Mouse (Mus musculus) thymus, adult 18-20 months (tissue): ENCODE data around the gene Cenpa.
A peak's percentile ranks its signal among the peaks of the same experiment; 100 is the strongest.

Experiments used
- DNase-seq, 2 experiments: peaks; one replicate each; pipeline ENCODE4 v3.0.0; 2022; ENCODE audit warnings: mixed read lengths in 2 of 2

Gene Cenpa

GRCm38 (mm10) chr5:30666391-30667195, at the start of gene Cenpa:
Cenpa (plus strand) TSS chr5:30666777.
- peak; percentile 72 to 90 for DNase-seq

GRCm38 (mm10) chr5:30617357-30617756, 49.2 kb upstream of the Cenpa start:
- DNase-seq = no peak

- no peak for DNase-seq
Observed at GRCm38 (mm10) chr5:30617851-30618250, 48.7 kb upstream of the Cenpa start.

GRCm38 (mm10) chr5:30618376-30619003, 48.1 kb upstream of the Cenpa start:
- DNase-seq = no peak

- no peak for DNase-seq
Observed at GRCm38 (mm10) chr5:30619211-30619610, 47.4 kb upstream of the Cenpa start.

GRCm38 (mm10) chr5:30620567-30620966, 46.0 kb upstream of the Cenpa start:
- DNase-seq = no peak

GRCm38 (mm10) chr5:30621211-30621790, 45.3 kb upstream of the Cenpa start:
- no peak for DNase-seq

- no peak for DNase-seq
Observed at GRCm38 (mm10) chr5:30621844-30622176, 44.8 kb upstream of the Cenpa start.

GRCm38 (mm10) chr5:30622177-30622840, 44.3 kb upstream of the Cenpa start:
- no peak for DNase-seq

GRCm38 (mm10) chr5:30622841-30623185, 43.8 kb upstream of the Cenpa start:
- DNase-seq = no peak

- no peak for DNase-seq
Observed at GRCm38 (mm10) chr5:30623380-30623779, 43.2 kb upstream of the Cenpa start.

- DNase-seq = no peak
Observed at GRCm38 (mm10) chr5:30624311-30624710, 42.3 kb upstream of the Cenpa start.

- DNase-seq = no peak
Observed at GRCm38 (mm10) chr5:30624908-30625307, 41.7 kb upstream of the Cenpa start.

GRCm38 (mm10) chr5:30625379-30625778, 41.2 kb upstream of the Cenpa start:
- no peak for DNase-seq

GRCm38 (mm10) chr5:30626331-30627105, 40.1 kb upstream of the Cenpa start:
- no peak for DNase-seq

GRCm38 (mm10) chr5:30628511-30628910, 38.1 kb upstream of the Cenpa start:
- no peak for DNase-seq

- no peak for DNase-seq
Observed at GRCm38 (mm10) chr5:30630401-30630800, 36.2 kb upstream of the Cenpa start.

GRCm38 (mm10) chr5:30632134-30632533, 34.4 kb upstream of the Cenpa start:
- no peak for DNase-seq

GRCm38 (mm10) chr5:30636994-30637393, 29.6 kb upstream of the Cenpa start:
- no peak for DNase-seq

- peak in 1 of 2 experiments; percentile 19 for DNase-seq
Observed at GRCm38 (mm10) chr5:30638041-30638440, 28.5 kb upstream of the Cenpa start.

- DNase-seq = no peak
Observed at GRCm38 (mm10) chr5:30643477-30644179, 22.9 kb upstream of the Cenpa start.

- DNase-seq = no peak
Observed at GRCm38 (mm10) chr5:30646036-30646435, 20.5 kb upstream of the Cenpa start.
